Mouse (Mus musculus) right cerebral cortex, postnatal 25 days (tissue): ENCODE measurements around the gene Dusp7.

Source experiments
- DNase-seq: peaks from one replicate; pipeline ENCODE4 v3.0.0; 2022

Dusp7 gene

GRCm38 (mm10) chr9:106392828-106393527 lies 24.5 kb downstream of the Dusp7 start:
- DNase-seq: no peak

- DNase-seq: no peak
Observed at GRCm38 (mm10) chr9:106393548-106393947, 25.1 kb downstream of the Dusp7 start.

GRCm38 (mm10) chr9:106394649-106395602 lies 26.5 kb downstream of the Dusp7 start:
- no peak for DNase-seq

- DNase-seq: no peak
Observed at GRCm38 (mm10) chr9:106397733-106398132, 29.3 kb downstream of the Dusp7 start.

DNA sequence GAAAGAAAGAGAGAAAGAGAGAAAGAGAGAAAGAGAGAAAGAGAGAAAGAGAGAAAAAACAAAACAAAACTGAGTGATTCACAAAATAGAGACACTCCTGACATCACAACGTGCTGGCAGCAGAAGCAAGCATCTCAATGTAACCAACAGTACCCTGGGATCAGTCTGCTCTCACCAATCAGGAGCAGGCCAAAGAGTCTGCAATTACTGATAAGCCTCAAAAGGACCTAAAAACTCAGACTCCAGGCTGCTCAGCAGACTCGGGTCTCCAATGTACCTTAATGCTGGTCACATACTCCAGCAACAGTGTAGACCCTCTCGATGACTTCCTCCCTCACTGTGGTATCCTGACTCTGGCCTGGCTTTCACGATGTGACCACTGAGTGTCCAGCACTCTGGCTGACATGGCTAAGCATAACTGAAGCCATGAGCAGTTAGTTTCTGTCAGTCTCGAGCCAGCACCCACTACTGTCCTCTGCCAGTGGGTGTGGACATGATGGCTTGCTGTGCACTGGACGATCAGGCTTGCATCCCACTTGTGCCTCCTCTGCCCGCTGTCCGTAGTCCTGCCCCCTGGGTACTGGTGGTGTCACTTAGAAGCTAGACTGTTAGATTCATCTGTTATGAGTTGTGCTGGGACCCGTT lies 30.4 kb downstream of the Dusp7 start:
- no peak for DNase-seq

GRCm38 (mm10) chr9:106399808-106400207 lies 31.4 kb downstream of the Dusp7 start:
- no peak for DNase-seq

GRCm38 (mm10) chr9:106402149-106402548 lies 33.7 kb downstream of the Dusp7 start:
- DNase-seq: no peak

- DNase-seq: peak; percentile 68
Observed at GRCm38 (mm10) chr9:106402607-106403375, 34.4 kb downstream of the Dusp7 start.

- no peak for DNase-seq
Observed at GRCm38 (mm10) chr9:106405275-106405674, 36.8 kb downstream of the Dusp7 start.

- DNase-seq: no peak
Observed at GRCm38 (mm10) chr9:106406443-106407078, 38.1 kb downstream of the Dusp7 start.

GRCm38 (mm10) chr9:106409096-106409495 lies 40.7 kb downstream of the Dusp7 start:
- DNase-seq: no peak

GRCm38 (mm10) chr9:106410086-106410650 lies 41.7 kb downstream of the Dusp7 start:
- DNase-seq: no peak

DNA sequence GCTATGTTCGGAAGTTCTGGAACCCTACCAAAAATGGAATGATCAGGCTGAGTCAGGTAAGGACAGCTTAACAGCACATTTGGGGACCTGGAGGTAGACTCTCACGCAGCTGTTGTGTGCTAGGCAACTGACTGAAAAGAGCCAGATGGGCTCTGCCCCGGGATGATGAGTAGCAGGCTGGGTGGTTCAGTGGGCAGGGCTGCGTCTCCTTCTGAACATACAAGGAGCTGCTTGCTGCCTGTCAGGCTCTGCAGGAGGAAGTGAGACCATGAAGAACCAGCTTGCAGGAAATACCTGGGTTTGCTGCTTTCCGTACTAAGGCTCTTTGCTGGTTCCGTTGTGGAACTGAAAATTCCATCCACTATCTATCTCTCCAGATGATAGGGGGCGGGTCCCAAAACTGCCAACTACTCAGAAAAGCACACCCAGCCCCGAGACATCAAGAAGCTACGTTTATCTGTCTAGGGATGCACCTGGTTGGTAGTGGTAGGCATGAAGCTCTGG lies 42.7 kb downstream of the Dusp7 start:
- DNase-seq: peak; percentile 63

GRCm38 (mm10) chr9:106411729-106412128 lies 43.3 kb downstream of the Dusp7 start:
- no peak for DNase-seq

- no peak for DNase-seq
Observed at GRCm38 (mm10) chr9:106412210-106412609, 43.8 kb downstream of the Dusp7 start.

DNA sequence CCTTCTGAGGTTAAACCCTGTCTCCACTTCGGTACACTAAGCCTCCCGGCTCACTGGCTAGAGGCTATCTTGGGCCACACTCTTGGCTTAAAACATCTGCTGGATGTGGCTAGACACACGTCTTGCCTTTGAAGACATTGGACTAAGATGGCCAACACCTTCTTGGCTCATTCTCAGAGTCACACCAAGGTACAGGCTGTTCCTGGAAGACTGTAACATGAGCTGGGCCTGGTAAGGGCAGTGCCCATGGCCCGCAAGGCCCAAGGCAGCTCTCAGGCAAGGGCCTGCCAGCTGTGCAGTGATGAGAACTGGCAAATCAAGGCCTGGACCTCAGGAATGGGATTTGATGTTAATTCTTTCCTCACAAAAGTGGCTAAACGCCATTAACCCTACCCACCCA lies 45.2 kb downstream of the Dusp7 start:
- DNase-seq: no peak

GRCm38 (mm10) chr9:106416826-106417225 lies 48.4 kb downstream of the Dusp7 start:
- no peak for DNase-seq

DNA sequence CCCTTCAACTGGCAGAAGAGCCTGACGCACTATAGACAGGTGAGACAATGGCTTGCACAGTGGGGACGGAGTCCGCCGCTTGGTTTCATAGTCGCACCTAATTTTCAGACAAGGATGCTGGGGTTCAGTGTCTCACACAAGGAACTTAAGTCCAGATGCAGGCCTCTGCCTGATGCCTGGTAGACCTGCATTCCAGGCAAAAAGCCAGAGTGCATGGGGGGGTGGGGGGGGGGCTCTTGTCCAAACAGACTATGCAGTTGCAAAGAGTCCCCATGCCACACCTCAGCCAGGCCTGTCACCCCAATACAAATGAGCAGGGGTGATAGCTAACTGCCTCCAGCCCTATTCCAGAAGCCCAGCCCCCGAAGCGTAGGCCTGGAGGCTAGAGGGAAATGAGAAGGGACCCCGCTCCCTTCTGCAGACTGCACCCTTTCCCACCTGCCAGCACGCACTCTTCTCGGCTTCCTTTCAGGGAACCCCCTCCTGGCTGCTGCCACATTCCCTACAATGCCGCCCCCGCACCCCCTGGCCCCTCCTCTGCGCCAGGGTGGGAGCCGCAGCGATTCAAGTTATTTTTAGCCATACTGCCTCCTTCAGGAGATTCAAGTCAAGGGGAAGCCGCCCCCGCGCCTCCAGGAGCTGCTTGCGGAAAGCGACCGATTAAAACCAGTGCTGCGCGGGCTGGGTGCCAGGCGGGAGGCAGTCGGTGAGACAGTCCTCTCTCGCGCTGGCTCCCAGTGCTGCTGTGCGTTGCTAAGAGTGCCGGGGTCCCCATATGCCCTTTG lies 49.6 kb downstream of the Dusp7 start:
- peak; percentile 93 for DNase-seq

DNA sequence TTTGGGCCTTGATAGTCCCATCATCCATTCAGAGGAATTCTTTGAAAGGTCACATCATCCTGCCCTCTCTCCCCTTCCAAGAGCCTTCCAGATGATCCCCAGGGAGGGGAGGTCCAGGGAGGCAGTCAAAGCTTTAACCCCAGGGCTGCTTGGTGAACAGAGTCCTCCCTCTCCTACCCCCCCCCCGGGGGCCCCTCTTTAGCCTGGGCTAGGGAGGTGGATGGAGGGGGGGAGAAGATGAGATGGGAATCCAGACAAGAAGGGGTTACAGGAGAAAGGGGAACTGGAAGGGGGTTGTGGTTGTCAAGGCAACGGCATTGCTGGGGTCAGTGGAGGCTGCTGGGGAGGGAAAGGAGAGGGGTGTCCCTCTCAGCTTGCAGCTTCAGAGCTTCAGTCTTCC lies 52.2 kb downstream of the Dusp7 start:
- no peak for DNase-seq

DNA sequence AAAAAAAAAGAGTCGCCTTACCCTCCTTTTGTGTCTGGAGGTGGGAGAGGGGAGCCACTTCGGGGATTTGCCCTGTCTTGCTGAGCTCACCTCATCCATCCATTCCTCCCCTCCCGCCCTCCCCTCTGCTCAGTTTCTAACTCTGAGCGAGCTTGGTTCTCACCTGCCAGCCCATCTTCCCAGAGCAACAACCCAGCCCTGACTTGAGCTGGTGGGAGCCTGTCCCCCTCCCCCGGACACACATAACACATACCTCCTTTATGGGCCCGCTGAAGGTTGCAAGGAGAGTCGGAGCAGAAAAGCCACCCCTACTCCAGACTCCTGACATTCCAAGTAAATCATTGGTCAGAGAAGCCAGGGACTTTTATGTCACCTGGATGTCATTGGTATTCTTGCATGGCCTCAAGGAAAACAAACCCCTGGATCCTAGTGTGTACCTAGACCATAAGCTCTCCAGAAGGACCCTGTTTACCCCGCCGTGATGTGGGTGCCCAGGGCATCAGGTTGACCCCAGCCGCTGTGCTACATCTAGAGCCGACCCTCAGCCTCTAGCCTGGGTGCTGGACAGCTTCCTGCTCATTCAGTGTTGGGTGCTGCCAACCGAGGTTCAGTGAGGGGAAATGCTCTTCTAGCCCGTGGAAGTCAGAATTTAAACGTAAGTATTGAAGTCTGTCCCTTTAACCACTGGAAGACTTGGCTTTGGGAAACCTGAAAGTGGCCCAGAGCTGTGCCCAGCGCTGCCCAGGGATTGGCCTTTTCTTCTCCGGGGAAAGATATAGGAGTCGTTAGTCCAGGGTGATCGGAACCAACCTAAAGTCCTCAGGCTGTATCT lies 52.8 kb downstream of the Dusp7 start:
- no peak for DNase-seq
